Mouse (Mus musculus) layer of hippocampus, adult 8-10 months (tissue): ENCODE data around the gene Ddx19b. TPM values are rescaled to one million over a fixed set of nuclear protein-coding genes. Genes with fewer than 3 reads are reported as not detected.
A peak's percentile ranks its signal among the peaks of the same experiment; 100 is the strongest.
"Not testable (repeated sequence)": the region's sequence is repeated elsewhere in the genome, so short reads cannot be mapped to it uniquely, and the experiment has no call there.

Experiments used
- DNase-seq, 2 experiments: peaks; one replicate each; pipeline ENCODE4 v3.0.0; 2022; ENCODE audit warnings: low spot score in 2 of 2
- microRNA-seq, 2 experiments: library from miRNA; unstranded; fragments of <30 nt; microRNA quantifications; one replicate each; pipeline ENCODE4 v1.2.0; 2022
- total RNA-seq, 4 experiments: library from RNA; stranded (reverse); gene quantifications; 2 replicates each; pipeline ENCODE4 v1.2.4; 2022

Ddx19b gene
- total RNA-seq, 4 experiments from 2014 or later: 15.9 to 20.4 (median 16.6) TPM

DNA sequence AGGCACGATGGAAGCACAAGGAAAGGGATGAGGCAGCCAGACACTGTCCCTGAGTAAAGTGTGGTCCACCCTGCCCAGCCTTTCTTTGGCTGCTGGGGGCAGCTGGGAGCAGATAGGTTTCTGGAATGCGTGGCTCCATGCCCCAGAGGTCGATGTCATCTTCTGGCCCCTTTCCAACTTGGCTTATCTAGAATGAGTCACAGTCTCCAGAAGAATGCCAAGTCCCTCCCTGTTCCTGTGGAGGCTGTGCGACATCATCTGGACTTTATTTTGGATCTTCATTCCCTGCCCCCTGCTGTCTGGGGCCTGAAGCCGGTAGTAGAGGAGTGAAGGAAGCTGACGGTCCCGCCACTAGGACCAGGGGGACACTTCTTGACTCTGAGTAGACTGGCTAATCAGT is 66.0 kb downstream of the Ddx19b start:
- DNase-seq: peak; percentile 49 to 53

DNA sequence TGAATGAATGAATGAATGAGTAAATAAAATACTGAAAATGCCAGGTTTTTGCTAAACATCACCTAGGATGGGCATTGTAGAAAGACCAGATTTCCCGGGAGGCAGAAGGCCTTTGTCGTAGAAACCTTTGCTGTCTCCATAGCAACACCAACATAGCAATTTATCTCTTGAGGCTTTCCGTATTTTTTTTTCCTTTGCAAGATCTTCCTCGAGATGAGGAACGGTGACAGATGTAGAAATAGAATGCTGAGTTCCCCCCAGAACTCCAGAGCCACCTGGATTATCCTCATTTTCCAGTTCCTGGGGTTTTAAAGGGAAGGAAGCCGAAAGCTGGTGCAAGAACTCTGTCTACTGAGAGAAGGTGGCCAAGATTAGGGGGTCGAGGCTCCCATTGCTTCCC is 66.9 kb downstream of the Ddx19b start:
- DNase-seq: no peak

DNA sequence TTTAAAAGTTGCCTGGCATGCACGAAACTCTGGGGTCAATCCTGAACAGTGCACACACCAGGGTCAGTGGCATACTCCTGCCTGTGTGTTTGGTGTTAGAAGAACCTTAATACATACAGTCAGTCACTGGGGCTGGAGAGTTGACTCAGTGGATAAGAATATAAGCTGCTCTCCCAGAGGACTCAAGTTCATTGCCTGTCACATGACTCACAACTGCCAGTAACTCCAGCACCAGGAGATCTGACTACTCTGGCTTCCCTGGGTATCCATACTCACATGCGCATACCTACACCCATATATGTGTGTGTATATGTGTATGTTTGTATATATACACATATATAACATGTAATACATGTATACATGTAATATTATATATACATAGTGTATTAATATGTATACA is 68.5 kb downstream of the Ddx19b start:
- no peak for DNase-seq

DNA sequence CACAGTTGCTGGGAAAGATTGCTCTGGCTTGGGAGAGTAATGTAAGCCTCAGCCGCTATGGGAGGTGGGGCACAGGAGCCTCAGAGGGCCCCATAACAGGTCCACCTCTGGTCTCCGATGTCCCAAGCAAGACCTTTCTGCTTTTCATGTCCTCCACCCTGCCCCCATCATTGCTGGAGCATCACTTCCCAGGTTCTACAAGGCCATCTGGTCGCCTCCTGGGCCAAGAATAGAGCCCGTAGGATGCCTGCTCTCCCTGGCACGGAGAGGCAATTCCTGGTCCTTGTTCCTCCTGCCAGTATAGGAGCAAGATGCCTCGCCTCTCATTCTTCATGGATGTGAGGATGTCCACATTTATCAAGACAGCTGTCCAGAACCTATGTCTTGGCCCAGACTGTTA is 71.6 kb downstream of the Ddx19b start:
- no peak for DNase-seq

DNA sequence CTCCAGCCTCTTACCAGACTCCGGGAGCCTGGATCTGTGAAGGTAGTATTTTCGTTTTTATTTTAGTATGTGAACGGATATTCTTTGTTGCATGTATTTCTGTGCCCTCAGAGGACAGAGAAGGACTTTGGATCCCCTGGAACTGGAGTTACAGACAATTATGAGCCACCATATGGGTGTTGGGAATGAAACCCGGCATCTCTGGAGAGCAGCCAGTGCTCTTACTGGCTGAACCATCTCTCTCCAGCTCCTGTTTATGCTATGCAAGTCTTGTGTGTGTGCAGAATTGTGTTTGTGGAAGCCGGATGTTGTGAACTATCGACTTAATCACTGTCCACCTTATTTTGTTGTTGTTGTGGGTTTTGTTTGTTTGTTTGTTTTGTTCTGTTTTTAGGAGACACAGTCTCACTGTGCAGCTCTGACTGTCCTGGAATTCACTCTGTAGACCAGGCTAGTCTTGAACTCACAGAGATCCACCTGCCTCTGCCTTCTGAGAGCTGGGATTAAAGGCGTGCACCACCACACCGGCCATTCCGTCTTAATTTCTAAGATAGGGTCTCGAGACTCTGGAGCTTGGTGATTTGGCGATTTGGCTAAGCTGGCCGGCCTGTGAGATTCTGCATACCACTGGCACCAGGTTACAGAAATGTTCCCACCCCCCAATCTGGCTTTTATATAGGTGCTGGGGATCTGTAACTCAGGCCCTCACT is 72.3 kb downstream of the Ddx19b start:
- peak in 1 of 2 experiments; percentile 58 for DNase-seq

DNA sequence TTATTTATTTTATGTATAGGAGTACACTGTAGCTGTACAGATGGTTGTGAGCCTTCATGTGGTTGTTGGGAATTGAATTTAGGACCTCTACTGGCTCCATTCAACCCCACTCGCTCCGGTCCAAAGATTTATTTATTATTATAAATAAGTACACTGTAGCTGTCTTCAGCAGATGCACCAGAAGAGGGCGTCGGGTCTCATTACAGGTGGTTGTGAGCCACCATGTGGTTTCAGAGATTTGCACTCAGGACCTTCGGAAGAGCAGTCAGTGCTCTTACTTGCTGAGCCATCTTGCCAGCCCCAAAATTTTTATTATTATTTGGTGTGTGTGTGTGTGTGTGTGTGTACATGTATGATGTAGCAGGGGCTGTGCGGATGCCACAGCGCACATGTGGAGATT is 73.0 kb downstream of the Ddx19b start:
- DNase-seq: not testable (repeated sequence)

DNA sequence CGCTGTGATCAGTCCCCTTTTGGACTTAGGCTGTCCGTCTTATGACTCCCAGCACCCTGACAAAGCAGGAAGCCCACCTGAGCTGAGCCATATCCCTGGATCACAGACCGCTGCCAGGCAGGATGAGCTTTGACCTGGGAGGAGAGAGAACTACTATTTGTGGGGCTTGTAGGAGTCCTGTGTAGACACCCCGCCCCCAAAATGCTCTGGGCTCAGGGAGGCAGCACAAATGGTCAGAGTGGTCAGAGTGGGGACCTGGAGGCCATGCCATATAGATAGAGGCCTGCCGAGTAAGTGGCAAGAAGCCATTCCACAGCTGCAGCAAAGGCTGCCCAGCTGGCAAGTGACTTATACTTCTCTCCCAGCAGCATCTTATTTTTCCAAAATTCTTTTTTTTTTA is 73.4 kb downstream of the Ddx19b start:
- DNase-seq: no peak

DNA sequence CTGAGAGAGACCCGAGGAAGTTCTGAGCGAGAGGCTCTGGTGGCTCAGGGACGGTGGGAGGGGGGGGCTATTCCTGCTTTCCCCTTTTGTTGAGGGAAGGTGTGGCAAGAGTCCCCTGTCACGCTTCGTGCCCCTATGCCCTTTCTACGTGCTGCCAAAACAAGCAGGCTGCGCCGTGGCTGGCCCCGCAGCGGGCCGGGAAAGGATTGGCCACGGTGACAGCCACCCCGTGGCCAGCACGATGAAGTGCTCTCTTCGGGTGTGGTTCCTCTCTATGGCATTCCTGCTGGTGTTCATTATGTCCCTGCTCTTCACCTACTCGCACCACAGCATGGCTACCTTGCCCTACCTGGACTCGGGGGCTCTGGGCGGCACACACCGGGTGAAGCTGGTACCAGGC is 74.1 kb downstream of the Ddx19b start:
- DNase-seq: no peak

DNA sequence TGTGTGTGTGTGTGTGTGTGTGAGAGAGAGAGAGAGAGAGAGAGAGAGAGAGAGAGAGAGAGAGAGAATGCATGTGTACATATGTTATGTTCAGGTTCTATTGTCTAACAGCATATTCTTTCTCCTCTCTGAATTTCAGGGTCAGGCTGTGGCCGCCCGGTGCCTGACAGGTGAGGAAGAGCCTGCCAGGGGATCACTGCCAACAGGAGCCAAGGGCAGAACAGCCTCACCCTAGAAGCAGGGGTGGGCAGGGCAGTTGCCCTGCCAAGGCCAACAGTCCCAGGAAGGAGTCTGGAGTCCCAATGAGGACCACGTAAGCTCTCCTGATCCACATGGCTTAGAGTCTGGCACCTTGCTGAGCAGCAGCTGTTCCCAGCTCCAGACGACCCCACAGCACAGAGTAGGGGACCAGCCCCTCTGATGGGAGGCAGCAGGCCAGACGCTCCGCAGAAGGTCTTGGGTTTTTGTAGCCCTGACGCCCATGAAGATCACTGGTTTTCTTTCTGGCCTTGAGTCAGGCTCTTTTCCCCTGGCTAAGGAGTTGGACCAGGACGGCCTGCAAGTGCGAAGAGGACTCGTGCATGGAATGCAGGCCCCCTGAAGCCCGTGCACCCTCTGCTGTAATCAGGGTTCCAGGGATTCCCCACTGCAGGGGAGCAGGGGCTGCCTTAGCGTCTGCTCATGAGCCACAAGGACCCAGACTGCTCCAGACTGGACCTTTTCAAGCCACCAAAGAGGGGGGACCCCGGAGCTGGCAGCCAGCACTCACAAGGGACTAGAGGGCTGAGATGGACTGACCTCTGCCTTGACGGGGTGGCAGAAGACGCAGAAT is 74.7 kb downstream of the Ddx19b start:
- no peak for DNase-seq

DNA sequence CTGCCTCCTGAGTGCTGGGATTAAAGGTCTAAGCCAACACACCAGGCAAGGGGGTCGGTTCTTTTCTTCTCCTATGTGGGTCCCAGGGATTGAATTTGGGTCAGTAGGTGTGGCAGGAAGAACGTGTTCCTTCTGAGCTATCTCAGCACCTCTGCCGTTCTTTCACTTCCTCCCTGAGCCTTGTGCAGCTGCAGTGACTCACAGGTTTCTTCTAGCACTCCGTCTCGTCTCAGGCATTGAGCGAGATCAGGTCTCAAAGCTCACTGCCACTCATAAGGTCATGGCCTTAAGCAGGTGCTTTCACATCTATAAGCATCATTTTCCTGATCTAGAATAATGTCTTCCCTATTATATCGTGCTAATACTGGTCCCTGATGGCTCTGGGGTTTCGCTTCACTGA is 76.8 kb downstream of the Ddx19b start:
- DNase-seq: no peak

Small RNA genes within 50 kb of the gene (microRNA-seq; reads per million reads assigned to microRNA genes)
- gene Gm24103 (0 reads per million in 2 experiments), gene Mir3473d (0 reads per million in 2 experiments)

Other genes with a start within 250 kb of the Ddx19b start
- gene Il34, start 225.8 kb downstream of the Ddx19b start, total RNA-seq: 10 to 100 TPM; 57.8 to 86.8 (median 69.6) TPM
- gene Cog4, start 185.2 kb downstream of the Ddx19b start, total RNA-seq: 10 to 100 TPM; 50.8 to 64.2 (median 62.8) TPM
- 10 to 100 TPM; 64.5 to 78.9 (median 76.6) TPM for gene Sf3b3, start 185.0 kb downstream of the Ddx19b start, total RNA-seq
- gene Fuk, start 129.3 kb downstream of the Ddx19b start, total RNA-seq: 10 to 100 TPM; 20.7 to 26.7 (median 24.4) TPM
- 100 to 1,000 TPM in 1 of 4 experiments, 10 to 100 TPM in 3; 89.2 to 101 (median 95.3) TPM for gene St3gal2, start 111.8 kb downstream of the Ddx19b start, total RNA-seq
- gene Ddx19a, start 34.0 kb downstream of the Ddx19b start, total RNA-seq: 10 to 100 TPM; 27.2 to 37.3 (median 31.0) TPM
- 10 to 100 TPM; 78.6 to 89.6 (median 84.8) TPM for gene Aars, start 1.4 kb upstream of the Ddx19b start, total RNA-seq
- not detected for gene Exosc6, start 24.6 kb upstream of the Ddx19b start, total RNA-seq
- 1 to 10 TPM; 1.2 to 2.4 (median 1.5) TPM for gene Clec18a, start 60.7 kb upstream of the Ddx19b start, total RNA-seq
- gene Pdpr, start 62.9 kb upstream of the Ddx19b start, total RNA-seq: 10 to 100 TPM; 27.6 to 30.4 (median 29.8) TPM
- gene Glg1, start 227.5 kb upstream of the Ddx19b start, total RNA-seq: 100 to 1,000 TPM; 133 to 146 (median 138) TPM